Mouse (Mus musculus): ENCODE measurements around the gene Prps1. TPM values are rescaled to one million over a fixed set of nuclear protein-coding genes. Genes with fewer than 3 reads are reported as not detected.
"Not testable (repeated sequence)": the region's sequence is repeated elsewhere in the genome, so short reads cannot be mapped to it uniquely, and the experiment has no call there.

Prps1 gene
- polyA plus RNA-seq, 1 experiment from 2014 or later = 20.8 TPM

DNA sequence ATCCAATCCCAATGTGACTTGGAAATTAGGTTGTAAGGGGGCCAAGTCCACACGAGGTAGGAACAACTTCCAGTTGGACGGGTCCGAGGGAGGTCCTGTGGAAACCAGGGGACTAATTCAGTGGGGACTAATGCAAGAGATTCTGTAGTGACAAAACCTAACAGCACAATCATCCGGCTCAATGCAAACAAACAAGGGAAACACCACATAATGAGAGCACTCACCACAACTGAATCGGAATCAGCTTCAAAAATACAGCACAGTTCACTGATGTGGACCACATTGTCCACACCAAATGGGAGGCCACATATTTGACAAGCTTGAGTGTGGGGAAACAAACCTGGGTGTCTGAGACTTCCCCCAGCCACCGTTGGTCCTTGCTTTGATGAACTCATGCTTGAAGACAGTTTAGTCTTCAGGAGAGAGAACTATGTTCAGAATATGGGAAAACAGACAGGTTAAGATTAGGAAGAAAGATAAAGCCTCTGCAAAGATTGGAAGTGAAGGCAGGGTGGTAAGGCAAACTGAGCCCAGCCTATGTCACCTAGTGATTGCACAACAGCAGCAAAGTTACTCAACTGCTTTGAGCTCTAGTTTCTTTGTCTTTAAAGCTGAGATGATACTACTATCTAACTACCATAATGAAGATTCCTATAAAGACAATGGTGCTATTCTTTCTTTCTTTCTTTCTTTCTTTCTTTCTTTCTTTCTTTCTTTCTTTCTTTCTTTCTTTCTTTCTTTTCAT lies 50.2 kb downstream of the Prps1 start:
- peak; percentile 34 for DNase-seq (ENCODE audit: low spot score)
- WGBS = 58% methylated on average over 6 of the region's 6 CpGs
- Histone ChIP-seq H3K27ac (ENCODE audit: low read length) (peak overlapping the region; percentile 81), H3K4me3 (ENCODE audit: low read depth, low read length) (no peak overlapping the region), H3K36me3 (ENCODE audit: insufficient read depth, low read length) (no peaks in the 10 kb centered on the region), H3K4me2 (replicated peaks; ENCODE audit: low read depth, low read length) (no peak overlapping the region), H3K9me3 (ENCODE audit: low read length) (no peaks in the 10 kb centered on the region), H3K4me1 (ENCODE audit: insufficient read depth, low read depth, low read length) (no peaks in the 10 kb centered on the region; the same call in 1 of the 2 replicates), H3K9ac (replicated peaks; ENCODE audit: low read depth) (no peak overlapping the region), H3K27me3 (replicated peaks; ENCODE audit: insufficient read depth, low read length) (no peaks in the 10 kb centered on the region)
- ATAC-seq = no peak
- no peak for TF ChIP-seq CTCF (IDR thresholded peaks at IDR 0.05)
- no peak for TF ChIP-seq EP300 (IDR thresholded peaks at IDR 0.05)

DNA sequence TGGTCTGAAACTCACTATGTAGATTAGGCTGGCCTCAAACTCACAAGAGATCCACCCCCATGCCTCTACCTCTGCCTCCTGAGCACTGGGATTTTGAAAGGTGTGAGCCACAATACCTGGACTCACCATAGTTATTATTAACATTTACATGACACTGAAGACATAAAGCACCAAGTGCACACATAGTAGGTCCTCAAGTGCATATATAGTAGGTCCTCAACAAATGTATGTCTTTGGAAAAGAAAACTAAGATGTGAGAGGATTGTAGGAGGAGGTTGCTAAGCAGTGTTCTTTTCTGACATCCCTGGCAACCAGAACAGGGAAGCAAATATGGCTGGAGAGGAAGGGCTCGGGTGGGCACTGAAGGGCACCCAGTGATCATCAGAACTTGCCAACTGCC lies 51.0 kb downstream of the Prps1 start:
- no peaks in the 10 kb centered on the region for H3K27me3 ChIP-seq (replicated peaks; ENCODE audit: insufficient read depth, low read length)
- H3K4me3 ChIP-seq (ENCODE audit: low read depth, low read length) = no peak overlapping the region
- ATAC-seq (no peak), DNase-seq (ENCODE audit: low spot score) (no peak)
- H3K9ac ChIP-seq (replicated peaks; ENCODE audit: low read depth) = no peak overlapping the region
- no peak overlapping the region for H3K27ac ChIP-seq (ENCODE audit: low read length)
- WGBS = 63% methylated on average over 1 of the region's 1 CpGs
- H3K4me1 ChIP-seq (ENCODE audit: insufficient read depth, low read depth, low read length) = no peaks in the 10 kb centered on the region; the same call in 1 of the 2 replicates
- H3K36me3 ChIP-seq (ENCODE audit: insufficient read depth, low read length) = no peaks in the 10 kb centered on the region
- no peaks in the 10 kb centered on the region for H3K9me3 ChIP-seq (ENCODE audit: low read length)
- H3K4me2 ChIP-seq (replicated peaks; ENCODE audit: low read depth, low read length) = no peak overlapping the region
- TF ChIP-seq EP300 (IDR thresholded peaks at IDR 0.05) (no peak), CTCF (IDR thresholded peaks at IDR 0.05) (no peak)

DNA sequence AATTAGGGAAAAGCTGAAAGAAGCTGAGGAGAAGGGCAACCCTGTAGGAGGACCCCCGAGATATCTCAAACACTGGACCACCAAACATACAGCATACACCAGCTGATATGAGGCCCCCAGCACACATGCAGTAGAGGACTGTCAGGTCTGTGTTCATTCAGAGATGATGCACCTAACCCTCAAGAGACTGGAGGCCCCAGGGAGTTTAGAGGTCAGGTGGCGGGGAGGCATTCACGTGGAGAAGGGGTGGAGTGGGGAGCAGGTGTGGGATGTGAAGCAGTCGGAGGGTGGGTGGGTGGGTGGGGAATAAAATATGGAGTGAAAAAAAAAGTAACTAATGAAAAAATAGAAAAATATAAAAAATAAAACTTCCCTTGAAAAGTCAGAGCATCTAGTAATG lies 52.4 kb downstream of the Prps1 start:
- not testable (repeated sequence) for ATAC-seq; H3K4me1 ChIP-seq (ENCODE audit: insufficient read depth, low read depth, low read length)
- WGBS = 69% methylated on average over 4 of the region's 4 CpGs

GRCm38 (mm10) chrX:140509817-140510216 lies 53.4 kb downstream of the Prps1 start:
- no peaks in the 10 kb centered on the region for H3K36me3 ChIP-seq (ENCODE audit: insufficient read depth, low read length)
- ATAC-seq (no peak), DNase-seq (ENCODE audit: low spot score) (peak; percentile 18)
- TF ChIP-seq CTCF (IDR thresholded peaks at IDR 0.05) = no peak
- no peak for TF ChIP-seq EP300 (IDR thresholded peaks at IDR 0.05)
- no peaks in the 10 kb centered on the region for H3K27me3 ChIP-seq (replicated peaks; ENCODE audit: insufficient read depth, low read length)
- peak overlapping the region; percentile 85 for H3K27ac ChIP-seq (ENCODE audit: low read length)
- H3K9ac ChIP-seq (replicated peaks; ENCODE audit: low read depth) = no peak overlapping the region
- no peak overlapping the region for H3K4me2 ChIP-seq (replicated peaks; ENCODE audit: low read depth, low read length)
- no peak overlapping the region for H3K4me3 ChIP-seq (ENCODE audit: low read depth, low read length)
- H3K4me1 ChIP-seq (ENCODE audit: insufficient read depth, low read depth, low read length) = no peaks in the 10 kb centered on the region; the same call in 1 of the 2 replicates
- 61% methylated on average over 6 of the region's 6 CpGs for WGBS
- H3K9me3 ChIP-seq (ENCODE audit: low read length) = no peaks in the 10 kb centered on the region

More for the DNA sequence above, 52.4 kb downstream of the Prps1 start:
- not testable (repeated sequence) for H3K4me2 ChIP-seq (replicated peaks; ENCODE audit: low read depth, low read length); H3K36me3 ChIP-seq (ENCODE audit: insufficient read depth, low read length); DNase-seq (ENCODE audit: low spot score); H3K27ac ChIP-seq (ENCODE audit: low read length); H3K4me3 ChIP-seq (ENCODE audit: low read depth, low read length); H3K27me3 ChIP-seq (replicated peaks; ENCODE audit: insufficient read depth, low read length); H3K9me3 ChIP-seq (ENCODE audit: low read length); H3K9ac ChIP-seq (replicated peaks; ENCODE audit: low read depth)

GRCm38 (mm10) chrX:140510696-140511429 lies 54.5 kb downstream of the Prps1 start:
- Histone ChIP-seq H3K27ac (ENCODE audit: low read length) (peak overlapping the region; percentile 85), H3K9ac (replicated peaks; ENCODE audit: low read depth) (no peak overlapping the region), H3K4me3 (ENCODE audit: low read depth, low read length) (no peak overlapping the region), H3K9me3 (ENCODE audit: low read length) (no peaks in the 10 kb centered on the region), H3K27me3 (replicated peaks; ENCODE audit: insufficient read depth, low read length) (no peaks in the 10 kb centered on the region), H3K4me1 (ENCODE audit: insufficient read depth, low read depth, low read length) (no peaks in the 10 kb centered on the region), H3K4me2 (replicated peaks; ENCODE audit: low read depth, low read length) (no peak overlapping the region; the same call in 1 of the 2 replicates), H3K36me3 (ENCODE audit: insufficient read depth, low read length) (no peaks in the 10 kb centered on the region)
- DNase-seq (ENCODE audit: low spot score) (peak; percentile 93), ATAC-seq (peak; percentile 94)
- no peak for TF ChIP-seq CTCF (IDR thresholded peaks at IDR 0.05)
- TF ChIP-seq EP300 (IDR thresholded peaks at IDR 0.05) = no peak; the same call in 1 of the 2 replicates
- WGBS = 36% methylated on average over 22 of the region's 24 CpGs
